Mouse (Mus musculus) megakaryocyte, embryonic 14.5 days (primary cell): ENCODE data around the gene Ecel1. TPM values are rescaled to one million over a fixed set of nuclear protein-coding genes. Genes with fewer than 3 reads are reported as not detected.

Experiments used
- H3K27me3 ChIP-seq: replicated peaks from 2 replicates; pipeline ENCODE3; 2012; ENCODE audit warnings: inconsistent platforms
- H3K36me3 ChIP-seq: replicated peaks from 2 replicates; pipeline ENCODE3; 2012; ENCODE audit warnings: low read length, inconsistent platforms, mixed read lengths
- H3K4me1 ChIP-seq: 2 replicates; pipeline ENCODE4 v1.6.1; 2012; ENCODE audit warnings: inconsistent platforms
- H3K4me3 ChIP-seq: replicated peaks from 2 replicates; pipeline ENCODE3; 2012; ENCODE audit warnings: moderate library complexity, mild to moderate bottlenecking, inconsistent platforms
- H3K9me3 ChIP-seq: 2 replicates; pipeline ENCODE4 v1.6.1; 2012; ENCODE audit warnings: inconsistent platforms
- FLI1 ChIP-seq: IDR thresholded peaks from 2 replicates; pipeline ENCODE4 v1.6.1; 2012; ENCODE audit warnings: low read length, inconsistent platforms, mixed read lengths
- GATA1 ChIP-seq: IDR thresholded peaks from 3 replicates; pipeline ENCODE4 v1.6.1; 2012; ENCODE audit warnings: mixed read lengths, low read length, inconsistent platforms, borderline replicate concordance
- polyA plus RNA-seq: library from polyadenylated mRNA; stranded (reverse); fragments of >175 nt; gene quantifications from 2 replicates; pipeline ENCODE4 v1.2.3, GENCODE M21; 2012; ENCODE audit warnings: low replicate concordance; ENCODE audit not compliant: insufficient read depth

Ecel1 gene
- polyA plus RNA-seq, 1 experiment, result not detected

- Histone ChIP-seq H3K36me3 (no peaks in the 10 kb centered on the region), H3K9me3 (no peaks in the 10 kb centered on the region), H3K4me1 (peaks cover 27% of the 10 kb centered on the region), H3K27me3 (peaks cover 97% of the 10 kb centered on the region), H3K4me3 (peak overlapping the region; percentile 90)
- no peak for TF ChIP-seq FLI1
These were observed 30.7 kb upstream of the Ecel1 start for GRCm38 (mm10) chr1:87187037-87187355.

- no peaks in the 10 kb centered on the region for H3K9me3 ChIP-seq
- H3K4me3 ChIP-seq, result peak overlapping the region; percentile 90
- H3K27me3 ChIP-seq, result peaks cover 95% of the 10 kb centered on the region
- peaks cover 28% of the 10 kb centered on the region for H3K4me1 ChIP-seq
- no peak for TF ChIP-seq FLI1
- TF ChIP-seq GATA1, result no peak
- H3K36me3 ChIP-seq, result no peaks in the 10 kb centered on the region
These were observed 30.1 kb upstream of the Ecel1 start for GRCm38 (mm10) chr1:87186261-87187036.

- Histone ChIP-seq H3K36me3 (no peaks in the 10 kb centered on the region), H3K4me1 (peaks cover 36% of the 10 kb centered on the region), H3K4me3 (no peak overlapping the region), H3K27me3 (peaks cover 95% of the 10 kb centered on the region), H3K9me3 (no peaks in the 10 kb centered on the region)
- TF ChIP-seq GATA1 (no peak), FLI1 (no peak)
These were observed 29.2 kb upstream of the Ecel1 start for GRCm38 (mm10) chr1:87185526-87185925.

- Histone ChIP-seq H3K36me3 (no peaks in the 10 kb centered on the region), H3K4me1 (peaks cover 40% of the 10 kb centered on the region), H3K4me3 (peak overlapping the region; percentile 56), H3K9me3 (no peaks in the 10 kb centered on the region), H3K27me3 (peaks cover 95% of the 10 kb centered on the region)
- TF ChIP-seq GATA1 (no peak), FLI1 (no peak)
These were observed 28.4 kb upstream of the Ecel1 start for GRCm38 (mm10) chr1:87184751-87185139.

GRCm38 (mm10) chr1:87183998-87184750, 27.9 kb upstream of the Ecel1 start:
- Histone ChIP-seq H3K4me1 (peaks cover 40% of the 10 kb centered on the region), H3K4me3 (peak overlapping the region; percentile 56), H3K36me3 (no peaks in the 10 kb centered on the region), H3K27me3 (peaks cover 94% of the 10 kb centered on the region), H3K9me3 (no peaks in the 10 kb centered on the region)
- TF ChIP-seq GATA1 (no peak), FLI1 (no peak)

- Histone ChIP-seq H3K9me3 (no peaks in the 10 kb centered on the region), H3K4me1 (peaks cover 40% of the 10 kb centered on the region), H3K27me3 (peaks cover 90% of the 10 kb centered on the region), H3K36me3 (no peaks in the 10 kb centered on the region), H3K4me3 (no peak within 1 kb of the TSS)
- TF ChIP-seq GATA1 (no peak), FLI1 (no peak)
These were observed 26.7 kb upstream of the Ecel1 start, which contains the start of gene Prss56 for GRCm38 (mm10) chr1:87183013-87183412. TSS of gene Prss56 (plus strand) at chr1:87183313.

GRCm38 (mm10) chr1:87180896-87181295, 24.6 kb upstream of the Ecel1 start:
- Histone ChIP-seq H3K27me3 (peaks cover 88% of the 10 kb centered on the region), H3K9me3 (no peaks in the 10 kb centered on the region), H3K4me3 (no peak overlapping the region), H3K36me3 (no peaks in the 10 kb centered on the region), H3K4me1 (peaks cover 28% of the 10 kb centered on the region)
- TF ChIP-seq FLI1 (no peak), GATA1 (no peak)

GRCm38 (mm10) chr1:87175852-87176292, 19.6 kb upstream of the Ecel1 start:
- H3K27me3 ChIP-seq, result peaks cover 84% of the 10 kb centered on the region
- no peaks in the 10 kb centered on the region for H3K36me3 ChIP-seq
- H3K9me3 ChIP-seq, result peaks cover 3% of the 10 kb centered on the region; the same call in 1 of the 2 replicates
- H3K4me3 ChIP-seq, result no peak overlapping the region
- peaks cover 23% of the 10 kb centered on the region for H3K4me1 ChIP-seq
- TF ChIP-seq FLI1 (no peak), GATA1 (no peak)

GRCm38 (mm10) chr1:87174006-87174955, 18.0 kb upstream of the Ecel1 start:
- no peaks in the 10 kb centered on the region for H3K36me3 ChIP-seq
- H3K9me3 ChIP-seq, result peaks cover 3% of the 10 kb centered on the region; the same call in 1 of the 2 replicates
- H3K4me3 ChIP-seq, result peak overlapping the region; percentile 42
- peaks cover 86% of the 10 kb centered on the region for H3K27me3 ChIP-seq
- TF ChIP-seq FLI1 (no peak), GATA1 (no peak)
- H3K4me1 ChIP-seq, result peaks cover 24% of the 10 kb centered on the region
